Mouse (Mus musculus): ENCODE data around the gene Btn2a2.

The Btn2a2 gene

GRCm38 (mm10) chr13:23488400-23489322, at the start of gene Btn2a2:
TSS of gene Btn2a2 (minus strand) at chr13:23488857.
- DNase-seq (ENCODE audit: low spot score in 2 of 2) = peak in 1 of 2 experiments; percentile 56

GRCm38 (mm10) chr13:23538249-23538648, 49.6 kb upstream of the Btn2a2 start:
- DNase-seq (ENCODE audit: low spot score in 2 of 2) = no peak

- no peak for DNase-seq (ENCODE audit: low spot score in 2 of 2)
These were observed 48.5 kb upstream of the Btn2a2 start for GRCm38 (mm10) chr13:23537006-23537710.

GRCm38 (mm10) chr13:23536076-23536822, 47.6 kb upstream of the Btn2a2 start:
- no peak for DNase-seq (ENCODE audit: low spot score in 2 of 2)

GRCm38 (mm10) chr13:23535137-23536075, 46.7 kb upstream of the Btn2a2 start, which contains the start of gene Hist1h3g:
TSS of gene Hist1h3g (plus strand) at chr13:23535422.
- DNase-seq (ENCODE audit: low spot score in 2 of 2) = peak; percentile 72 to 84

- DNase-seq (ENCODE audit: low spot score in 2 of 2) = no peak
These were observed 45.9 kb upstream of the Btn2a2 start for GRCm38 (mm10) chr13:23534368-23535131.

- peak in 1 of 2 experiments; percentile 59 for DNase-seq (ENCODE audit: low spot score in 2 of 2)
These were observed 45.1 kb upstream of the Btn2a2 start, which contains the start of gene Hist1h2af for GRCm38 (mm10) chr13:23533560-23534367. TSS of gene Hist1h2af (plus strand) at chr13:23533906.

- DNase-seq (ENCODE audit: low spot score in 2 of 2) = no peak
These were observed 43.8 kb upstream of the Btn2a2 start for GRCm38 (mm10) chr13:23532262-23533075.

GRCm38 (mm10) chr13:23530901-23531875, 42.5 kb upstream of the Btn2a2 start, which contains the start of gene Hist1h4h:
TSS of gene Hist1h4h (plus strand) at chr13:23531050.
- peak; percentile 87 to 96 for DNase-seq (ENCODE audit: low spot score in 2 of 2)

- DNase-seq (ENCODE audit: low spot score in 2 of 2) = peak in 1 of 2 experiments; percentile 60
These were observed 41.7 kb upstream of the Btn2a2 start for GRCm38 (mm10) chr13:23530181-23530900.

GRCm38 (mm10) chr13:23529480-23530165, 41.0 kb upstream of the Btn2a2 start:
- no peak for DNase-seq (ENCODE audit: low spot score in 2 of 2)

GRCm38 (mm10) chr13:23529005-23529404, 40.3 kb upstream of the Btn2a2 start:
- no peak for DNase-seq (ENCODE audit: low spot score in 2 of 2)

GRCm38 (mm10) chr13:23526312-23526711, 37.7 kb upstream of the Btn2a2 start:
- DNase-seq (ENCODE audit: low spot score in 2 of 2) = peak; percentile 89 to 96

GRCm38 (mm10) chr13:23525901-23526300, 37.2 kb upstream of the Btn2a2 start:
- DNase-seq (ENCODE audit: low spot score in 2 of 2) = no peak

- DNase-seq (ENCODE audit: low spot score in 2 of 2) = peak; percentile 72 to 75
These were observed 36.0 kb upstream of the Btn2a2 start for GRCm38 (mm10) chr13:23524654-23525053.
